Mouse (Mus musculus) gastrocnemius, postnatal 14 days (tissue): ENCODE data around the gene Phf20. TPM values are rescaled to one million over a fixed set of nuclear protein-coding genes. Genes with fewer than 3 reads are reported as not detected.
"Not testable (repeated sequence)": the region's sequence is repeated elsewhere in the genome, so short reads cannot be mapped to it uniquely, and the experiment has no call there.

ENCODE experiments used
- DNase-seq: peaks from one replicate; pipeline ENCODE4 v3.0.0; 2021; ENCODE audit warnings: mixed read lengths
- intact Hi-C: fragments of 180-260 bp; cut with DNase I; formaldehyde crosslinking; loops from one replicate; pipeline ENCODE4 v1.15.1; 2025; ENCODE audit warnings: low total_unique reads
- total RNA-seq, 2 experiments: library from RNA; stranded (reverse); gene quantifications; 2 replicates each; pipeline ENCODE4 v1.2.3; 2021

Gene Phf20
- total RNA-seq, 2 experiments from 2014 or later = 17.1 to 22.1 TPM

GRCm38 (mm10) chr2:156194571-156194970, 1.7 kb upstream of the Phf20 start:
- DNase-seq = no peak
- intact Hi-C loops = no loop called here

GRCm38 (mm10) chr2:156197129-156197911, 1.1 kb downstream of the Phf20 start:
- intact Hi-C loops = no loop called here
- DNase-seq = no peak

- DNase-seq = no peak
- intact Hi-C loops = no loop called here
Measured at GRCm38 (mm10) chr2:156199944-156200343, 3.7 kb downstream of the Phf20 start.

- no peak for DNase-seq
- intact Hi-C loops = no loop called here
Measured at GRCm38 (mm10) chr2:156201486-156201885, 5.2 kb downstream of the Phf20 start.

- intact Hi-C loops = no loop called here
- peak; percentile 55 for DNase-seq
Measured at GRCm38 (mm10) chr2:156202848-156203437, 6.7 kb downstream of the Phf20 start.

- intact Hi-C loops = no loop called here
Measured at GRCm38 (mm10) chr2:156203917-156204316, 7.7 kb downstream of the Phf20 start.

GRCm38 (mm10) chr2:156217786-156218185, 21.5 kb downstream of the Phf20 start:
- DNase-seq = no peak
- intact Hi-C loops = no loop called here

More at GRCm38 (mm10) chr2:156203917-156204316, 7.7 kb downstream of the Phf20 start:
- DNase-seq = no peak

- no peak for DNase-seq
- intact Hi-C loops = no loop called here
Measured at GRCm38 (mm10) chr2:156222100-156222499, 25.8 kb downstream of the Phf20 start.

- intact Hi-C loops = no loop called here
- no peak for DNase-seq
Measured at GRCm38 (mm10) chr2:156224043-156224442, 27.8 kb downstream of the Phf20 start.

- intact Hi-C loops = no loop called here
- no peak for DNase-seq
Measured at GRCm38 (mm10) chr2:156227689-156228088, 31.4 kb downstream of the Phf20 start.

- intact Hi-C loops = no loop called here
- DNase-seq = no peak
Measured at GRCm38 (mm10) chr2:156229171-156229570, 32.9 kb downstream of the Phf20 start.

- no peak for DNase-seq
- intact Hi-C loops = no loop called here
Measured at GRCm38 (mm10) chr2:156231340-156231739, 35.1 kb downstream of the Phf20 start.

GRCm38 (mm10) chr2:156233275-156233948, 37.1 kb downstream of the Phf20 start:
- DNase-seq = no peak
- intact Hi-C loops = no loop called here

- intact Hi-C loops, DNase-seq: not testable (repeated sequence)
Measured at GRCm38 (mm10) chr2:156234016-156234415, 37.8 kb downstream of the Phf20 start.

- peak; percentile 38 for DNase-seq
- intact Hi-C loops = no loop called here
Measured at GRCm38 (mm10) chr2:156235847-156236246, 39.6 kb downstream of the Phf20 start.

GRCm38 (mm10) chr2:156241662-156242061, 45.4 kb downstream of the Phf20 start:
- DNase-seq = no peak
- intact Hi-C loops = no loop called here

- intact Hi-C loops = no loop called here
Measured at GRCm38 (mm10) chr2:156243011-156243410, 46.7 kb downstream of the Phf20 start.

GRCm38 (mm10) chr2:156247599-156247998, 51.3 kb downstream of the Phf20 start:
- intact Hi-C loops = no loop called here
- no peak for DNase-seq

More at GRCm38 (mm10) chr2:156243011-156243410, 46.7 kb downstream of the Phf20 start:
- no peak for DNase-seq

GRCm38 (mm10) chr2:156250761-156251160, 54.5 kb downstream of the Phf20 start:
- no peak for DNase-seq
- intact Hi-C loops = no loop called here

- intact Hi-C loops = no loop called here
- DNase-seq = no peak
Measured at GRCm38 (mm10) chr2:156251291-156251690, 55.0 kb downstream of the Phf20 start.
